Mouse (Mus musculus): ENCODE results near the gene Olfr361.
"Not testable (repeated sequence)": the region's sequence is repeated elsewhere in the genome, so short reads cannot be mapped to it uniquely, and the experiment has no call there.

The Olfr361 gene

GRCm38 (mm10) chr2:37089190-37089589 lies at the start of gene Olfr361:
Olfr361 (minus strand) TSS chr2:37089290.
- not testable (repeated sequence) for DNase-seq (ENCODE audit: extremely low spot score, low read depth, low spot score)

- DNase-seq (ENCODE audit: extremely low spot score, low read depth, low spot score): no peak
Measured at GRCm38 (mm10) chr2:37117810-37118209, 28.7 kb upstream of the Olfr361 start, which contains the start of gene Olfr362. Olfr362 (minus strand) TSS chr2:37117910.

GRCm38 (mm10) chr2:37065446-37065845 lies 23.6 kb downstream of the Olfr361 start, which contains the start of gene Olfr360:
Olfr360 (plus strand) TSS chr2:37065746.
- DNase-seq (ENCODE audit: extremely low spot score, low read depth, low spot score): no peak
